Mouse (Mus musculus): ENCODE results near the gene Exoc6b.

Exoc6b gene

GRCm38 (mm10) chr6:84882663-84883517 lies 186.4 kb downstream of the Exoc6b start:
- no peak for DNase-seq (ENCODE audit: low spot score)

- DNase-seq (ENCODE audit: low spot score), result no peak
Observed at GRCm38 (mm10) chr6:84875869-84876268, 193.4 kb downstream of the Exoc6b start.

GRCm38 (mm10) chr6:84867114-84867513 lies 202.2 kb downstream of the Exoc6b start:
- peak; percentile 32 for DNase-seq (ENCODE audit: low spot score)

- DNase-seq (ENCODE audit: low spot score), result no peak
Observed at GRCm38 (mm10) chr6:84864625-84865024, 204.7 kb downstream of the Exoc6b start.

GRCm38 (mm10) chr6:84863816-84864375 lies 205.4 kb downstream of the Exoc6b start:
- no peak for DNase-seq (ENCODE audit: low spot score)

GRCm38 (mm10) chr6:84845665-84846064 lies 223.6 kb downstream of the Exoc6b start:
- DNase-seq (ENCODE audit: low spot score), result no peak

GRCm38 (mm10) chr6:84841138-84841537 lies 228.2 kb downstream of the Exoc6b start:
- DNase-seq (ENCODE audit: low spot score), result no peak

- DNase-seq (ENCODE audit: low spot score), result no peak
Observed at GRCm38 (mm10) chr6:84807546-84807945, 261.8 kb downstream of the Exoc6b start.

- DNase-seq (ENCODE audit: low spot score), result no peak
Observed at GRCm38 (mm10) chr6:84806132-84806730, 263.1 kb downstream of the Exoc6b start.

- DNase-seq (ENCODE audit: low spot score), result no peak
Observed at GRCm38 (mm10) chr6:84798736-84799135, 270.6 kb downstream of the Exoc6b start.

GRCm38 (mm10) chr6:84783994-84784393 lies 285.3 kb downstream of the Exoc6b start:
- DNase-seq (ENCODE audit: low spot score), result no peak

- DNase-seq (ENCODE audit: low spot score), result no peak
Observed at GRCm38 (mm10) chr6:84779987-84780386, 289.3 kb downstream of the Exoc6b start.

- DNase-seq (ENCODE audit: low spot score), result no peak
Observed at GRCm38 (mm10) chr6:84778970-84779369, 290.3 kb downstream of the Exoc6b start.

GRCm38 (mm10) chr6:84775908-84776307 lies 293.4 kb downstream of the Exoc6b start:
- no peak for DNase-seq (ENCODE audit: low spot score)

GRCm38 (mm10) chr6:84755266-84755665 lies 314.0 kb downstream of the Exoc6b start:
- DNase-seq (ENCODE audit: low spot score), result no peak

- DNase-seq (ENCODE audit: low spot score), result no peak
Observed at GRCm38 (mm10) chr6:84752806-84753420, 316.4 kb downstream of the Exoc6b start.

GRCm38 (mm10) chr6:84751409-84751808 lies 317.9 kb downstream of the Exoc6b start:
- no peak for DNase-seq (ENCODE audit: low spot score)

GRCm38 (mm10) chr6:84746847-84747395 lies 322.4 kb downstream of the Exoc6b start:
- DNase-seq (ENCODE audit: low spot score), result no peak

GRCm38 (mm10) chr6:84746193-84746846 lies 323.0 kb downstream of the Exoc6b start:
- no peak for DNase-seq (ENCODE audit: low spot score)

GRCm38 (mm10) chr6:84745570-84745969 lies 323.7 kb downstream of the Exoc6b start:
- no peak for DNase-seq (ENCODE audit: low spot score)

GRCm38 (mm10) chr6:84742227-84742626 lies 327.1 kb downstream of the Exoc6b start:
- no peak for DNase-seq (ENCODE audit: low spot score)

GRCm38 (mm10) chr6:84736942-84737341 lies 332.4 kb downstream of the Exoc6b start:
- DNase-seq (ENCODE audit: low spot score), result peak; percentile 45

Measured in retina, embryonic 14.5 days (tissue).